Mouse (Mus musculus): ENCODE measurements around the gene Strbp. TPM values are rescaled to one million over a fixed set of nuclear protein-coding genes. Genes with fewer than 3 reads are reported as not detected.

Gene Strbp
- polyA plus RNA-seq, 1 experiment from 2014 or later, result 108 TPM

DNA sequence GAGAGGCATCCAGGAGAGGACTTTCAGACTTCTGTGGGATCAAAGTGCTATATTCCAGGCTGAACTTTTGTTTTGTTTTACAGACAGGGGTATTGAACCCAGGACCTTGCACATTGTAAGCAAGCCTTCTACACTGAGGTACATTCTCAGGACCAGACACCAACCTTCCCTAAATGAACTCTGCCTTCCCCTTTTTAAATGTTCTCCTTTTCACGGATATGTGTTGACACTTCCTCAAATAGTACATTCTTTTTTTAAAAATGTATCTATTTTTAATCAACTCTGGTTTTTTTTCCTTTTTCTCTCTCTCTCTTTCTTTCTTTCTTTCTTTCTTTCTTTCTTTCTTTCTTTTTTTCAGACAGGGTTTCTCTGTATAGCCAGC, 32.1 kb upstream of the Strbp start:
- Histone ChIP-seq H3K27ac (ENCODE audit: low read length) (no peak overlapping the region), H3K4me2 (ENCODE audit: low read length) (peak overlapping the region; percentile 28), H3K4me1 (ENCODE audit: control insufficient read depth, insufficient read depth, low read length) (peaks cover 9% of the 10 kb centered on the region), H3K9me3 (replicated peaks; ENCODE audit: control insufficient read depth, low read length, poor library complexity, severe bottlenecking) (no peaks in the 10 kb centered on the region), H3K27me3 (ENCODE audit: control insufficient read depth, insufficient read depth, low read depth, low read length) (no peaks in the 10 kb centered on the region), H3K4me3 (ENCODE audit: low read depth, low read length) (no peak overlapping the region), H3K9ac (ENCODE audit: low read depth, low read length) (no peak overlapping the region), H3K36me3 (ENCODE audit: control insufficient read depth, insufficient read depth, low read length) (no peaks in the 10 kb centered on the region)
- WGBS, result 71% methylated on average over 1 of the region's 1 CpGs
- no peak for ATAC-seq

DNA sequence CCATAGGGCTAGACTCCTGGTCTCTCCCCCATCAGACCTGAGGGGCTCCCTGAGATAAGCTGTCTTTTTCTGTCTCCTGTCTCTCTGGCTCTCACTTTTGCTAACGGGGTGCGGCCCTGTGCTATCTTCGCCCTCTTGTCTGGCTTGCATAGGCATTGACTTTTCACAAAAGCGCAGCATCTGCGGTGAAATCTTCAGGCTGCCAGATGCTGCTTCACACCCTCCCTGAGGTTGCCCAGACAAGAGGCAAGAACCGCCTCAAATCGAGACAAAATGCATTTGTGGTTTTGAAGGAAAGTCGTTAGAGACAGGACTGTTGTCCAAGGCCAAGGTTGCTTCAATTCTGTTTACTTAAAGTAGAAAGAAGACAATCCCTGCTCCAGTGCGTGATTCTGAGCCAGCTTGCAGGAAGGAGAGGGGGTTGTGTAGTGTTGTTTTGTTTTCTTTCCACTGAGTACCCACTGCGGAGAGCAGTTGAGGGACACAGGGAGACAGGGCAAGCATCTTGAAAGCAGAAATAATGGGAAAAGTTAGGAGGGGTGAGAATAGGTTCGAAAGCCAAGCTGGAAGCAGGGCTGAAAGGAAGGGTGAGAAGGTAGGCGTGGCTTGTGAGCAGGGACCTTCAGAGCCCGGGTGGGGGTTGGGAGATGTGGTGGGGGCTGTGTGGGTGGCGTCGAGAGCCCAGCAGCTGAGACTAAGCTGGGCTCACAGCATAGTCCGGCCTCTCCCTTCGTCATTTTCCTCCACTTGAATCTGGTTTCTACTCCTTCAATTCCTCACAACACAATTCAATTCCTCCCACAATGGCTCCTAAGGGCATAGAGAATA, 31.5 kb upstream of the Strbp start:
- 0 out of 2 replicates have a peak, but pooled peaks have one; percentile 54 for ATAC-seq

DNA sequence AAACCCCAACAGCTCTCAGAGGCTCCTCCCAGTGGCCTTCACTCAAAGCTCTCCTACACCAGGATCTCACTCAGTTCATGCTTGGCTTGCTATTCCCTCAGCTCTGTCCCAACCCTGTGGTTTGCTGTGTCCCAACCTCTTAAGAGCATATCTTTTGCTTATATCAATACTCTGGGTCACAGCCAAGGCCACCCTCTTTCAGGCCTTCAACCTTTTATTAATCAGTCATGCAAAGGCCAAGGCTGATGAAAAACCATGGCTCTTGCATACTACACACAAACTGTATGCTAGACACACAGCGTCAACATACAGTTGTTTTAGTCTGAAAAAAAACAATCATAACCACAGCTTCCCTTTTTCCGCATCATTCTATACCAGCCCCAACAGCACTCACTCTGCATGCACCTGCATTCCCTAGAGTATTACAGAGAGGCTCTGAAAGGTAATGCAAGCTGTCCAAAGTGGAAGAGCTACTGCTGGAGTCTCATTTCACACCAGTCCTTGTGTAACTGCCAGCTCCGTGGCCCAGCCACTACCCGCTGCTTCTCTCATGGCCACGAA, 27.7 kb upstream of the Strbp start:
- H3K36me3 ChIP-seq (ENCODE audit: control insufficient read depth, insufficient read depth, low read length), result no peaks in the 10 kb centered on the region
- peaks cover 9% of the 10 kb centered on the region for H3K4me1 ChIP-seq (ENCODE audit: control insufficient read depth, insufficient read depth, low read length)
- no peak overlapping the region for H3K27ac ChIP-seq (ENCODE audit: low read length)
- H3K4me3 ChIP-seq (ENCODE audit: low read depth, low read length), result no peak overlapping the region
- no peak for ATAC-seq
- H3K4me2 ChIP-seq (ENCODE audit: low read length), result no peak overlapping the region
- no peaks in the 10 kb centered on the region for H3K9me3 ChIP-seq (replicated peaks; ENCODE audit: control insufficient read depth, low read length, poor library complexity, severe bottlenecking)
- H3K9ac ChIP-seq (ENCODE audit: low read depth, low read length), result no peak overlapping the region
- WGBS, result 89% methylated on average over 5 of the region's 5 CpGs
- no peaks in the 10 kb centered on the region for H3K27me3 ChIP-seq (ENCODE audit: control insufficient read depth, insufficient read depth, low read depth, low read length)

More for the DNA sequence above, 31.5 kb upstream of the Strbp start:
- Histone ChIP-seq H3K9ac (ENCODE audit: low read depth, low read length) (no peak overlapping the region), H3K4me1 (ENCODE audit: control insufficient read depth, insufficient read depth, low read length) (peaks cover 9% of the 10 kb centered on the region), H3K36me3 (ENCODE audit: control insufficient read depth, insufficient read depth, low read length) (no peaks in the 10 kb centered on the region), H3K4me3 (ENCODE audit: low read depth, low read length) (no peak overlapping the region), H3K27me3 (ENCODE audit: control insufficient read depth, insufficient read depth, low read depth, low read length) (no peaks in the 10 kb centered on the region), H3K9me3 (replicated peaks; ENCODE audit: control insufficient read depth, low read length, poor library complexity, severe bottlenecking) (no peaks in the 10 kb centered on the region), H3K27ac (ENCODE audit: low read length) (no peak overlapping the region), H3K4me2 (ENCODE audit: low read length) (peak overlapping the region; percentile 28)
- WGBS, result 12% methylated on average over 17 of the region's 17 CpGs

DNA sequence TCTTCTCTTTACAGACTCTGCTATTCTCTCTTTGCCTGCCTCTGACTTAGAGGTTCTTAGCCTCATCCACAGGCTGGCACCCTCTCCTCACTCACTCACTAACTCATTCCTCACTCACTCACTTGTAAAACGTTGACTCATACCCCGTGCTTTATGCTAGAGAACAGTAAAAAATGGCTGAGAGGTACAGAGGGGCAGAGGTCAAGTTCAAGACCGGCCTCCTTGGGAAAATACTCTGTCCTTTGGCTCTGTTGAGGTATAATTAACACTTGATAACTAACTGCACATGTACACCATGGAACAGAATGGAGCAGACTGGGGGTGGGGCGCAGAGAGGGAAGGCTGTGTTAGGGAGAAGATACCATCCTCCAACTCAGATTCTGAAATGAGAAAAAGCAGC, 20.6 kb upstream of the Strbp start:
- H3K4me1 ChIP-seq (ENCODE audit: control insufficient read depth, insufficient read depth, low read length), result peaks cover 6% of the 10 kb centered on the region
- H3K9me3 ChIP-seq (replicated peaks; ENCODE audit: control insufficient read depth, low read length, poor library complexity, severe bottlenecking), result no peaks in the 10 kb centered on the region
- WGBS, result 81% methylated on average over 4 of the region's 4 CpGs
- H3K36me3 ChIP-seq (ENCODE audit: control insufficient read depth, insufficient read depth, low read length), result no peaks in the 10 kb centered on the region
- H3K27me3 ChIP-seq (ENCODE audit: control insufficient read depth, insufficient read depth, low read depth, low read length), result no peaks in the 10 kb centered on the region
- no peak overlapping the region for H3K4me3 ChIP-seq (ENCODE audit: low read depth, low read length)
- no peak overlapping the region for H3K27ac ChIP-seq (ENCODE audit: low read length)
- H3K9ac ChIP-seq (ENCODE audit: low read depth, low read length), result no peak overlapping the region
- H3K4me2 ChIP-seq (ENCODE audit: low read length), result no peak overlapping the region
- no peak for ATAC-seq

GRCm38 (mm10) chr2:37723501-37724090, 19.9 kb upstream of the Strbp start:
- Histone ChIP-seq H3K9me3 (replicated peaks; ENCODE audit: control insufficient read depth, low read length, poor library complexity, severe bottlenecking) (no peaks in the 10 kb centered on the region), H3K9ac (ENCODE audit: low read depth, low read length) (no peak overlapping the region), H3K4me1 (ENCODE audit: control insufficient read depth, insufficient read depth, low read length) (peaks cover 6% of the 10 kb centered on the region), H3K4me2 (ENCODE audit: low read length) (no peak overlapping the region), H3K4me3 (ENCODE audit: low read depth, low read length) (no peak overlapping the region), H3K27me3 (ENCODE audit: control insufficient read depth, insufficient read depth, low read depth, low read length) (no peaks in the 10 kb centered on the region), H3K36me3 (ENCODE audit: control insufficient read depth, insufficient read depth, low read length) (no peaks in the 10 kb centered on the region), H3K27ac (ENCODE audit: low read length) (peak overlapping the region; percentile 0)
- 0 out of 2 replicates have a peak, but pooled peaks have one; percentile 32 for ATAC-seq
- 35% methylated on average over 11 of the region's 11 CpGs for WGBS

DNA sequence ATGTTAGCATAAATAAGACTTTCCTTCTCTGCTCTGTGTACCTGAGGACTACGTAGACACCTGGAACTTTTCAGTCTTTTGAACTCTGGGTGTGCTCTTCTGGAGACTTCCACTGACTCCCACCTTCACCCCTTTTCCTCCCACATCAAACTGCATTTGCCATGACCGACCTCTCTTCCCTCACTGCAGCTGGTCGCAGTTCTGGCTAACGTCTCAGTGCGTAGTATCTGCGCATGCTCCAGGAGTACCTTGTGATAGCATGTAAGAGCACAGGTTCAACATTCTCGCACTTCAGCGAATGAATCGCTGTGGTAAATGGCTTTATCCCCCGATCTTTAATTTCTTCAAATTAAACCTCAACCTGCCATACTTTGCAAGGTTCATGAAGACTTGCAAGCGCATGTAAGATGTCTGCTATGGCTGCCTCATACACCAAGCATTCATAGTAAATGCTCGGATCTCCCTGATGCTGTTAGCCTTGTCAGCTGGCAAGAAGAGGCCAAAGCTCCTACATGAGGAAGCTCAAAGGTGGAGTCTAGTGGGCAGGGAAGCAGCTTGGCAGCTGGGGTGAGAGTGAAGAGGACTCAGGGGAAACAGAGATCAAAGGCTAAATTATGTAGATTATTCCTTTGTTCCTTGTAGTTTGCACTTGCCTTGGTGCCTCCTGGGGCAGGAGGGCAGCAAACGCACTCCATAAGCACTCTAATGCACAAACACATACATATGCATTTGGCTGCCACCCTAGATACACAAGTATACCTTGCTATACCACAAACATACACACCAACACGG, 19.2 kb upstream of the Strbp start:
- H3K9ac ChIP-seq (ENCODE audit: low read depth, low read length), result no peak overlapping the region
- H3K4me1 ChIP-seq (ENCODE audit: control insufficient read depth, insufficient read depth, low read length), result peaks cover 6% of the 10 kb centered on the region
- 78% methylated on average over 14 of the region's 14 CpGs for WGBS
- H3K27ac ChIP-seq (ENCODE audit: low read length), result peak overlapping the region; percentile 53
- H3K36me3 ChIP-seq (ENCODE audit: control insufficient read depth, insufficient read depth, low read length), result no peaks in the 10 kb centered on the region
- no peak overlapping the region for H3K4me2 ChIP-seq (ENCODE audit: low read length)
- no peaks in the 10 kb centered on the region for H3K27me3 ChIP-seq (ENCODE audit: control insufficient read depth, insufficient read depth, low read depth, low read length)
- no peaks in the 10 kb centered on the region for H3K9me3 ChIP-seq (replicated peaks; ENCODE audit: control insufficient read depth, low read length, poor library complexity, severe bottlenecking)
- no peak overlapping the region for H3K4me3 ChIP-seq (ENCODE audit: low read depth, low read length)
- peak; percentile 66 for ATAC-seq

DNA sequence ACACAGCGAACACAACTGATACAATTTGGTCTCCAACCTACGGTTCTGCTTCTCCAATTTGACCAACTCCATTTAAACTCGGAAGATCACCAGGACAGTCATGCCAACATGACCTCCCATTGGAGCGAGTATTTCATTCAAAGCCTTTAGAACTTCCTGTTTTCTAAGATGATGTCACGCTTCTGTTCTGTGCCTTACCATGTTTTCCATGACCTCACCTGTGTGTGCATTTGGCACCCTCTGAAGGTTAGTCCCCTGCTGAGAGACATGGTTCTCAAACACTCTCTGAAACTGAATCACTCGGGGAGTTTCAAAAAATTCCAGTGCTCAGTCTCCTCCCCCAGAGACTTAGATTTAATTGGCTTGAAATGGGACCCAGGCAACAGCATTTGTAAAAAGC, 12.6 kb upstream of the Strbp start:
- no peak overlapping the region for H3K4me3 ChIP-seq (ENCODE audit: low read depth, low read length)
- H3K36me3 ChIP-seq (ENCODE audit: control insufficient read depth, insufficient read depth, low read length), result no peaks in the 10 kb centered on the region
- H3K9ac ChIP-seq (ENCODE audit: low read depth, low read length), result no peak overlapping the region
- no peaks in the 10 kb centered on the region for H3K9me3 ChIP-seq (replicated peaks; ENCODE audit: control insufficient read depth, low read length, poor library complexity, severe bottlenecking)
- no peak for ATAC-seq
- H3K4me2 ChIP-seq (ENCODE audit: low read length), result no peak overlapping the region
- H3K4me1 ChIP-seq (ENCODE audit: control insufficient read depth, insufficient read depth, low read length), result no peaks in the 10 kb centered on the region
- H3K27ac ChIP-seq (ENCODE audit: low read length), result no peak overlapping the region
- H3K27me3 ChIP-seq (ENCODE audit: control insufficient read depth, insufficient read depth, low read depth, low read length), result no peaks in the 10 kb centered on the region
- WGBS, result 83% methylated on average over 6 of the region's 6 CpGs

DNA sequence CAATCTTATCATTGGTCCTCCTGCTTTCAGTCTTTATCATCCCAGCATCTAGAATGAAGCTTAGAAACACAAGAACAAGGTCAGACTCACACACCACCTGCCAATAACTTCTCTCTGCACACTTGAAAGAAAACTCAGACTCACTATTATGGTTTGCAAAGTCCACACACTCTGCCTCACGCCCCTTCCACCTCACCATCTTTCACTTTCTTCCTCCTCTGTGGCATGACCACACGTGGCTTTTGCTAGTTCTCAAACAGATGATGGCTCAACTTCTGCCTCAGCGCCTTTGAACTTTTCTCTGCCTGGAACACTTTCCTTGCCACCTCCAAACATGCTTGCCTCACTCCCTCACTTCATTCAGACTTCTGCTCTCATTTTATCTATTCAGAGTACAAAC, 11.7 kb upstream of the Strbp start:
- Histone ChIP-seq H3K36me3 (ENCODE audit: control insufficient read depth, insufficient read depth, low read length) (no peaks in the 10 kb centered on the region), H3K27me3 (ENCODE audit: control insufficient read depth, insufficient read depth, low read depth, low read length) (no peaks in the 10 kb centered on the region), H3K9ac (ENCODE audit: low read depth, low read length) (no peak overlapping the region), H3K9me3 (replicated peaks; ENCODE audit: control insufficient read depth, low read length, poor library complexity, severe bottlenecking) (no peaks in the 10 kb centered on the region), H3K4me1 (ENCODE audit: control insufficient read depth, insufficient read depth, low read length) (no peaks in the 10 kb centered on the region), H3K4me3 (ENCODE audit: low read depth, low read length) (no peak overlapping the region), H3K27ac (ENCODE audit: low read length) (no peak overlapping the region), H3K4me2 (ENCODE audit: low read length) (no peak overlapping the region)
- no peak for ATAC-seq
- 78% methylated on average over 3 of the region's 3 CpGs for WGBS
